Mouse (Mus musculus) myocyte (in vitro differentiated cells): ENCODE results near the gene H2al1g. TPM values are rescaled to one million over a fixed set of nuclear protein-coding genes. Genes with fewer than 3 reads are reported as not detected.
"Not testable (repeated sequence)": the region's sequence is repeated elsewhere in the genome, so short reads cannot be mapped to it uniquely, and the experiment has no call there.

Source experiments
- H3K27me3 ChIP-seq: one replicate; pipeline ENCODE4 v1.6.1; 2011; ENCODE audit not compliant: control insufficient read depth, insufficient read depth, insufficient read length
- H3K36me3 ChIP-seq: one replicate; pipeline ENCODE4 v1.6.1; 2011; ENCODE audit not compliant: control insufficient read depth, insufficient read depth
- H3K4me2 ChIP-seq: one replicate; pipeline ENCODE4 v1.6.1; 2011; ENCODE audit warnings: low read depth, control low read depth
- H3K4me3 ChIP-seq: one replicate; pipeline ENCODE4 v1.5.1; 2011; ENCODE audit warnings: mild to moderate bottlenecking, control low read depth, moderate library complexity
- H3K79me2 ChIP-seq: one replicate; pipeline ENCODE4 v1.6.1; 2011; ENCODE audit not compliant: control insufficient read depth, insufficient read depth
- H3ac ChIP-seq: one replicate; pipeline ENCODE4 v1.6.1; 2011; ENCODE audit not compliant: control insufficient read depth, insufficient read length
- CEBPB ChIP-seq: IDR thresholded peaks from 2 replicates; pipeline ENCODE4 v1.6.1; 2011; ENCODE audit warnings: mild to moderate bottlenecking, moderate library complexity; ENCODE audit not compliant: poor library complexity, insufficient read depth, severe bottlenecking
- E2F4 ChIP-seq: IDR thresholded peaks from one replicate; pipeline ENCODE4 v1.6.1; 2011; ENCODE audit warnings: mild to moderate bottlenecking, control low read depth, moderate library complexity; ENCODE audit not compliant: insufficient read depth
- MAX ChIP-seq: IDR thresholded peaks from one replicate; pipeline ENCODE4 v1.6.1; 2011; ENCODE audit warnings: low read depth, mild to moderate bottlenecking, control low read depth
- MYOD1 ChIP-seq, 3 experiments: IDR thresholded peaks; one replicate each; pipeline ENCODE4 v1.6.1; 2011; ENCODE audit warnings: control low read depth in 2 of 3, low read depth in 2 of 3, mild to moderate bottlenecking in 2 of 3, moderate library complexity in 1 of 3; ENCODE audit not compliant: insufficient read length in 2 of 3, control insufficient read depth in 1 of 3
- MYOG ChIP-seq, 3 experiments: IDR thresholded peaks; one replicate each; pipeline ENCODE4 v1.6.1; 2011; ENCODE audit warnings: control low read depth in 2 of 3, low read depth in 2 of 3, mild to moderate bottlenecking in 2 of 3; ENCODE audit not compliant: insufficient read length in 2 of 3, control insufficient read depth in 1 of 3, insufficient read depth in 1 of 3
- POLR2A ChIP-seq: IDR thresholded peaks from one replicate; pipeline ENCODE4 v1.6.1; 2011; ENCODE audit warnings: low read depth, mild to moderate bottlenecking, control low read depth, moderate library complexity; ENCODE audit not compliant: insufficient read length
- POLR2AphosphoS2 ChIP-seq: IDR thresholded peaks from one replicate; pipeline ENCODE4 v1.6.1; 2011; ENCODE audit warnings: low read depth, control low read depth; ENCODE audit not compliant: insufficient read length
- REST ChIP-seq: IDR thresholded peaks from one replicate; pipeline ENCODE4 v1.6.1; 2011; ENCODE audit warnings: mild to moderate bottlenecking, control low read depth, moderate library complexity; ENCODE audit not compliant: insufficient read depth, insufficient read length
- SRF ChIP-seq: IDR thresholded peaks from one replicate; pipeline ENCODE4 v1.6.1; 2011; ENCODE audit warnings: low read depth; ENCODE audit not compliant: control insufficient read depth, insufficient read length
- TCF12 ChIP-seq: IDR thresholded peaks from one replicate; pipeline ENCODE4 v1.6.1; 2011; ENCODE audit warnings: mild to moderate bottlenecking, control low read depth; ENCODE audit not compliant: poor library complexity, insufficient read depth, severe bottlenecking
- TCF3 ChIP-seq: IDR thresholded peaks from one replicate; pipeline ENCODE4 v1.6.1; 2011; ENCODE audit warnings: low read depth, control low read depth; ENCODE audit not compliant: insufficient read length
- USF1 ChIP-seq: IDR thresholded peaks from one replicate; pipeline ENCODE4 v1.6.1; 2011; ENCODE audit warnings: low read depth, mild to moderate bottlenecking, control low read depth, moderate library complexity
- polyA plus RNA-seq: library from polyadenylated mRNA; unstranded; fragments of >200 nt; fragmentation: generic; extraction: Trizol; gene quantifications from one replicate; pipeline ENCODE4 v1.2.1, GENCODE M21; 2012; ENCODE audit warnings: missing spikeins

H2al1g gene
- polyA plus RNA-seq, 1 experiment = not detected

DNA sequence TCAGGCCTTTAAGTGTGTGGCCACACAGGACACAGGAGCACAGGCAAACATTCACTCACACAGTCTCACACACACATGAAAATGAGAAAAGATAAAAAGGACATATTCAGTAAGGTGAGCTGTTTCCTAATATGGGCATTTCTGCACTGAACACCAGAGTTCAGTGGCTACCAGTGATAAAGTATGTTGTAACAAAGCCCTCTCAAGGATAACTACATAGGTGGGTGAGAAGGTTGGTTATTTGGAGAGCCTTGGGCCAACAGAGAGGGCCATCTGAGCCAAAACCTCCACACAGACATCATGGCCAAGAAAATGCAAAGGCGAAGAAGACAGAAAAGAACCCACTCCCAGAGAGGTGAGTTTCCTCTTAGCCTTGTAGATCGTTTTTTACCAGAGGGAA is 9.5 kb downstream of the H2al1g start, which contains the start of gene H2al1j:
TSS of gene H2al1j (plus strand) at position 301 of the 400 bp plus-strand sequence.
- H3ac ChIP-seq, H3K4me2 ChIP-seq, H3K27me3 ChIP-seq, H3K36me3 ChIP-seq, H3K4me3 ChIP-seq, H3K79me2 ChIP-seq: not testable (repeated sequence)

DNA sequence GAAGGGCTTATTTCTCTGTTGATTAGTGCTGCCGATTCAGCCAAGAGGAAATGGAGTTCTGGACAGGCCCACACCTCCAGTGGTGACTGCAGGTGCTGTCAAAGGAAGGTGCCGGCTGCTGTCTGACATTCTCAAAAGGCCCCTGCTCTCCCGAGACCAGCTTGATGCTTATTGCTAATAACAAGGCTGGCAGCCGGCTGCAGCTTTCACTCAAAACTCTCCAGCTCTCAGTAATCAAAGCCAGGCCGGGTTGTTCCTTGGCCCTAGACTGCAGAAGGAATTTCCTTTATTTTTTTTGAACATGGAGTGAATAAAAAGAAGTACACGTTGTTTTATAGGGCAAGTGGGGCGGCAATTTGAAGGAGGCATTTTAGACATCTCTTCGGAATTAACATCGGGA is 27.7 kb downstream of the H2al1g start:
- H3K36me3 ChIP-seq = no peaks in the 10 kb centered on the region
- no peak overlapping the region for H3ac ChIP-seq
- H3K4me3 ChIP-seq = no peak overlapping the region
- no peak for TF ChIP-seq MYOD1 (IDR thresholded peaks at IDR 0.05; ENCODE audit: control insufficient read depth in 1 of 3, insufficient read length in 2 of 3, low read depth in 2 of 3)
- TF ChIP-seq E2F4 = no peak
- TF ChIP-seq REST = no peak
- no peak for TF ChIP-seq CEBPB
- no peak for TF ChIP-seq MYOG (IDR thresholded peaks at IDR 0.05; ENCODE audit: control insufficient read depth in 1 of 3, insufficient read depth in 1 of 3, insufficient read length in 2 of 3, low read depth in 2 of 3)
- no peak for TF ChIP-seq SRF
- no peak for TF ChIP-seq MAX
- H3K27me3 ChIP-seq = no peaks in the 10 kb centered on the region
- H3K4me2 ChIP-seq = no peak overlapping the region
- no peaks in the 10 kb centered on the region for H3K79me2 ChIP-seq

DNA sequence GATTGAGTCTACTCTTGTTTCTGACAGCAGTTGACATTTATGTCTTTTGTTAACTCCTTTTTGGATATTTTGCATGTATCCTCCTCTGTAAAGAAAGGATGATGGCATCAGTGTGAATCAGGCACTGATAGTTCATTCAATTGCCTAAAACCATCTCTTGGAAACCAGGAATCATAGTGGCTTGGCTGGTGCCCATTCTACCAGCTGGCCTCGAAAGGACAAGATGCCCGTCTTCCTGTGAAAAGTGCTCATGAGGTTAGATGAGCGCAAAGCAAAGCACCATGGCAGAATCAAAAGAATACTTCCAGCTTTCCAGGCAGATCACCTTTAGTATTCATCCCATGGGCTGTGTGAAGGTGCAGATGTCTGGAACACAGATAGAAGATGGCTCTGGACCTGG is 28.7 kb downstream of the H2al1g start:
- Histone ChIP-seq H3K4me3 (no peak overlapping the region), H3ac (no peak overlapping the region), H3K4me2 (no peak overlapping the region), H3K36me3 (no peaks in the 10 kb centered on the region), H3K79me2 (no peaks in the 10 kb centered on the region), H3K27me3 (no peaks in the 10 kb centered on the region)
- TF ChIP-seq TCF12 (no peak), USF1 (no peak), CEBPB (no peak), POLR2AphosphoS2 (no peak), E2F4 (no peak)

DNA sequence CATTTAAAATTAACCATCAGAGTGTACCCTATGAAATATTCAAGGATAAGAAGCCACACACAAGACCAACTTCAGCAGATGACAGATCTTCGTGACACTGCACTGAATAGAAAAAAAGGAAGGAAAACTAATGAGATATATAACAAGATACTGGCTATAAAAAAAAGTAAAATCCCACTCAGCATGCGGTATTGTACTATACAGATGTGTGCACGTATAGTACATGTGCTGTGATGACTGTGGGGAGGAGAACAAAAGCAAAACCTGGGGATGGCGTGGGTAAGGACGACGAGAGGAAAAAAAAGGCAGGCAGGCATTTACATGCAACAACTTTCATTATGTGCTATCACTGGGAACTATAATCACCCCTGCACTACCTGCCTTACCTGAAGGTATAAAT is 42.8 kb downstream of the H2al1g start:
- Histone ChIP-seq H3K36me3 (no peaks in the 10 kb centered on the region), H3ac (no peak overlapping the region), H3K4me3 (no peak overlapping the region), H3K27me3 (peaks cover 4% of the 10 kb centered on the region), H3K79me2 (no peaks in the 10 kb centered on the region), H3K4me2 (no peak overlapping the region)
- no peak for TF ChIP-seq TCF12
- TF ChIP-seq POLR2AphosphoS2 = no peak
- TF ChIP-seq E2F4 = no peak
- TF ChIP-seq USF1 = no peak
- no peak for TF ChIP-seq POLR2A
- no peak for TF ChIP-seq SRF
- TF ChIP-seq REST = no peak
- no peak for TF ChIP-seq CEBPB
- no peak for TF ChIP-seq MYOG (IDR thresholded peaks at IDR 0.05; ENCODE audit: control insufficient read depth in 1 of 3, insufficient read depth in 1 of 3, insufficient read length in 2 of 3, low read depth in 2 of 3)
- no peak for TF ChIP-seq MAX
- TF ChIP-seq TCF3 = no peak
- no peak for TF ChIP-seq MYOD1 (IDR thresholded peaks at IDR 0.05; ENCODE audit: control insufficient read depth in 1 of 3, insufficient read length in 2 of 3, low read depth in 2 of 3)

DNA sequence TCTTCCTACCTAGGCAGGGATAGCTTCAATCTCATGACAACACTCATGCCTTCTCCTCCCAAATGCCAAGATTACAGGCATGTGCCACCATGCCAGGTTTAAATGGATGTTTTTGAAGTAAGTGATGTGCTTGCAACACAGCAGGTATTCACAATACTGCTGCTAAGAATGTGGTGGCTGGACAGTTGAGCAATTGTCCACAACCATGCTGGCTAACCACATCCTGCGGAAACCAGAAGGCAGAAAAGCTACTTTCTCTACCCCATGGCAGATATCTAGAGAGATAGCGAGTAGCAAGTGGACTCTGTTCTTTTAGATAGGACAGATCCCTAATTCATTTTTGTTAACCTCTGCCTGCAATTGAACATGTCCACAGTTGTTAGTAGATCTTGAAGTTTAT is 43.2 kb downstream of the H2al1g start:
- Histone ChIP-seq H3K79me2 (no peaks in the 10 kb centered on the region), H3ac (no peak overlapping the region), H3K4me3 (no peak overlapping the region), H3K4me2 (no peak overlapping the region), H3K36me3 (no peaks in the 10 kb centered on the region), H3K27me3 (peaks cover 4% of the 10 kb centered on the region)
- TF ChIP-seq TCF12 = no peak
- no peak for TF ChIP-seq SRF
- TF ChIP-seq CEBPB = no peak
- no peak for TF ChIP-seq MAX
- no peak for TF ChIP-seq USF1
- no peak for TF ChIP-seq POLR2A
- no peak for TF ChIP-seq MYOD1 (IDR thresholded peaks at IDR 0.05; ENCODE audit: control insufficient read depth in 1 of 3, insufficient read length in 2 of 3, low read depth in 2 of 3)
- no peak for TF ChIP-seq TCF3
- TF ChIP-seq MYOG (IDR thresholded peaks at IDR 0.05; ENCODE audit: control insufficient read depth in 1 of 3, insufficient read depth in 1 of 3, insufficient read length in 2 of 3, low read depth in 2 of 3) = no peak
- TF ChIP-seq E2F4 = no peak
